Mouse (Mus musculus) A20 (cell line): ENCODE results near the gene Ccl22.

Source experiments
- DNase-seq: peaks from one replicate; pipeline ENCODE4 v3.0.0-alpha.2; 2011; ENCODE audit warnings: low read depth, low spot score

Gene Ccl22

GRCm38 (mm10) chr8:94745476-94746184 lies at the start of gene Ccl22:
TSS of gene Ccl22 (plus strand) at chr8:94745590.
- DNase-seq, result no peak

GRCm38 (mm10) chr8:94695994-94696384 lies 49.4 kb upstream of the Ccl22 start, which contains the start of gene Pllp:
TSS of gene Pllp (minus strand) at chr8:94696278.
- peak; percentile 83 for DNase-seq

GRCm38 (mm10) chr8:94696566-94696965 lies 48.8 kb upstream of the Ccl22 start:
- DNase-seq, result no peak

DNA sequence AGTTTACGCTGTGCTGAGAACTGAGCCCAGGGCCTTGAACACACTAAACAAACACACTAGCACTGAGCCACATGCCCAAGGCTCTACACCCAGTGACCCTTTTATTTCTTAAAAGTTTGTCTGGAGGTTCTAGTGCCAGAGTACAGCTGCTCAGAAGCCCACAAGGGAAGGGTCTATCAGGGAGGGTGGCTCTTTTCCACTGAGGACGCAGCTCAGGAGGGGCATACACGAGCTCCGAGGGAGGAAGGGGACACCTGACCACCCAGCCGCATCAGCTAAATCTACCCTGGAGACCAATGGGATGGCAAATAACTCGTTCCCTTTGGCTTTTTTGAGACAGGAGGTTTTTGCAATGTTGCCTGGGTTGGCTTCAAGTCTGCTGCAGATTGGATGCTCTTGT lies 47.4 kb upstream of the Ccl22 start:
- no peak for DNase-seq

GRCm38 (mm10) chr8:94699366-94699765 lies 46.0 kb upstream of the Ccl22 start:
- no peak for DNase-seq

GRCm38 (mm10) chr8:94700421-94700935 lies 44.9 kb upstream of the Ccl22 start:
- peak; percentile 56 for DNase-seq

- peak; percentile 55 for DNase-seq
These were observed 43.2 kb upstream of the Ccl22 start for GRCm38 (mm10) chr8:94702156-94702555.

DNA sequence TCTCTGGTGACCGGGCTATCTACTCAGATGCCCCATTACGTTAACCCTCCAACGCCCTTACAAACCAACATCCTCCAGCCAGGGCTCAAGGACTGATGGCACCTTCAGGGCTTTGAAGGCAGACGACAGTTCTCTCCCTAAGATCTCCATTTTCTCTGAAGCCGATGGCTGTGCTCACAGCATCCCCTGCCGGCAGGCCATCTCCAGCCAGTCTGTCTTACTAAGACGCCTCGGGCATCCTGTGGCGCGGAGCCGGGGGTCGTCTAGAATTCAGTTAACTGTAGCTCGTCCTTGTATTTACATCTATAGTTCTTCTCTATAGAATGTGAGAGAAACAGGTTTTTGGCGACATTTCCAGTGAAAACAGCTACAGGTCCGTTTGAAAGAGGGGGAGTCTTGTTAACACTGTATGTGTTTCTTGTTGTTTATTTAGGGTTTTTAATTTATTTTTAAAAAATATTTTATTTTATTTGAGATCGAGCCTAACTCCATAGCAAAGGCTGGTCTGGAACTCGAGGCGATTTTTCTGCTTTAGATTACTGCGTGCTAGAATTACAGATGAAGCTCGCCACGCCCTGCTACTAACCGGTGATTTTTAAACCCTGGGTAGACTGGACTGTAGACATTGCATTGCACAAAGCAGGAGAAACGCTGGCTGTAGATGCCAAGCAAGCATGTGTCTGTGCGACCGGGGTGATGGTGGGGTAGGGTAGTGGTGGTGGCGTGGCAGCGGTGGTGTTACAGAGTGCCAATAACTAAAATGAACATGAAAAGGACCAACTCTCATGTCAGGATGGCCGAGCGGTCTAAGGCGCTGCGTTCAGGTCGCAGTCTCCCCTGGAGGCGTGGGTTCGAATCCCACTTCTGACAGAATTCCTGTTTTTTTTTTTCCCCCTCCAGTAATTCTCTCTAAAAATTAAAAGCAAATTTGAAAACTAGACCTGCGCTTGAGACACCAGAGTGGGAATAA lies 42.3 kb upstream of the Ccl22 start:
- DNase-seq, result peak; percentile 92

DNA sequence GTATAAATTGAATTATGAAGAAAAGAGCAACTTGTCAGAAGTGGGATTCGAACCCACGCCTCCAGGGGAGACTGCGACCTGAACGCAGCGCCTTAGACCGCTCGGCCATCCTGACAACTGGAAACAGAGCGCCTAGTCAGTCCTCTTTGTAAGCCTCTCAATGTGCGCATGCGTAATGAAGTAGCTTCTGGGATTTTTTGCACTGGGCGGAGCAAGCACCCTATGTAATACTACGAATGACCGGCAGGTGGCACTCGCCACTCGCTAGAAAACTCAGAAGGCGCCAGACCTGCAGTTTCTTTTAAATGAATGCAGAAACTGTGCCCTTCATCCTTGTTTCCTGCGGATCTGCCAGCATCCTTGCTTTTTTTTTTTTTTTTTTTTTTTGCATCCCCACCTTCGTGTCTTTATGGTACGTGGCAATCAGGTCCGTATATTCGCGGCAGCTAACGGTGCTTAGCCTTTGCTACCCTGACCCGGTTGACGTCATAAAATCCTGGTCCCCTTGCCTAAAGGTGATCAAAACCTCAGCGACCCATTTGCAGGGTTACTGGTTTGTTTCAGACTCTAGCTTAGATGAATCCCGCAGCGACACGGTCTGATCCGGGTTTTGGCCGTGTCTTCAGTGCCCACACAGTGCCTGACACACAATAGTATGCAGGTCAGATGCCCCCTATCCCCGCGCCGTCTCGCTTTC lies 41.3 kb upstream of the Ccl22 start:
- DNase-seq, result peak; percentile 96

DNA sequence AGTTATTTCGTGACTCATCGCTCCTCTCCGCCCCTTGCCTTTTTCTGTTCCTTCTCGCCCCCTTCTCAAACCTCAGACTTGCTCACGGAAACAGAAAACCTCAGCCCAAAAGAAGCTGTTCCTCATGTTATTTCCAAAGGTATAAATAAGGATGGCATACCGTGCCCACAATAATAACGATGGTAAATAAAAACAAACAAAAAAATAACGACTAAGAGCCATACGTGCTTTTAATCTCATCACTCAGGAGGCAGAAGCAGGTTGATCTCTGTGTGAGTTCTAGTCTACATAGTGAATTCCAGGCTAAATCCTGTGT lies 40.8 kb upstream of the Ccl22 start:
- DNase-seq, result no peak

- DNase-seq, result no peak
These were observed 39.7 kb upstream of the Ccl22 start for GRCm38 (mm10) chr8:94705581-94706245.

GRCm38 (mm10) chr8:94706732-94707395 lies 38.5 kb upstream of the Ccl22 start:
- DNase-seq, result no peak

- DNase-seq, result no peak
These were observed 35.1 kb upstream of the Ccl22 start for GRCm38 (mm10) chr8:94710336-94710735.

- DNase-seq, result no peak
These were observed 34.2 kb upstream of the Ccl22 start for GRCm38 (mm10) chr8:94711160-94711718.

GRCm38 (mm10) chr8:94714556-94714955 lies 30.8 kb upstream of the Ccl22 start:
- DNase-seq, result no peak

GRCm38 (mm10) chr8:94715871-94716270 lies 29.5 kb upstream of the Ccl22 start:
- no peak for DNase-seq

DNA sequence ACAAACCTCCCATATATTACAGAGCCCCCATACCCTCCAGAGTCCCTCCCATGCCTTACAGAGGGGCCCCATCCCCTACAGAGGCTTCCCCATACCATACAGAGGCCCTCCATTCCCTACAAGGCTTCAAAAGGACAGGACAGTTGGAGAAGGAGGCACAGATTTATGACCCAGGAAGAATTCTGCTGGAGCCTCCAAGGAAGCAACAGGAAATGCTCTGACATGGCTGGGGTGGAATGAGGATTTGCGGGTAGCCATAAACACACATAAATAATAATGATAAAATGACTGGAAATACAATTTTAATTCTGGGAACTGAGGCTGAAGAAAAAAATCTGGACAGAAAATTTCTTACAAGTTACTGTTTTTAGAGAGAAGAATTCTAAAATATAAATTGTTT lies 28.5 kb upstream of the Ccl22 start:
- no peak for DNase-seq

GRCm38 (mm10) chr8:94725998-94726397 lies 19.4 kb upstream of the Ccl22 start:
- no peak for DNase-seq

GRCm38 (mm10) chr8:94729301-94729700 lies 16.1 kb upstream of the Ccl22 start:
- DNase-seq, result no peak

DNA sequence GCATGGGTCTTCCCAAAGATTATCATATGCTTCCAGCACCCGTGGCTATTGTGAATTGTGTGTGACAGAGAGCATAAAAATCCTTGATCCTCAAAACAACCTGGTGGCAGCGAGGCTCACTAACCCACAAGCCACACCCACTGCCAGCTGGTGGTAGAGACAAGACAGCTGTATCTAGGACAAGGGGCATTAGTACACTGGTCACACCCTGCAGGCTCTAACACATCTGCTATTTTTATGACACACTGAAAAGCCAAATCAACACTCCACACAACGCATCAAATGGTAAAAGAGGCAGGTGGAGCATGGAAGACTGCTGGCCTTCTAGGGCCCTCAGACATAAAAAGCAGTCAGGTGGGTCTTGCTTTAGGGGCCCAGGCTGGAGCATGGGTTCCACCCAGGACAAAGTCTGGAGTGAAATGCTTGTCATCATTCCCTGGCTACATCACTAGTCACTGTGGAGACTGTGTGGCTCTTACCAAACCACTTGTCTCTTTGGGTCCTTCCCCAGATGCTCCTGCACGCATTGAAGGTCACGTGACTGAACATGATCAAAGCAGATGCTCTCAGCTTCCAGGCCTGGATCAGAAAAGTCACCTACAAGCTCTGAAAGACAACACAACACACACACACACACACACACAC lies 11.4 kb upstream of the Ccl22 start:
- peak; percentile 26 for DNase-seq
